Mouse (Mus musculus) CH12.LX (cell line): Measurements from ENCODE around the gene Tmem240. TPM values are rescaled to one million over a fixed set of nuclear protein-coding genes. Genes with fewer than 3 reads are reported as not detected.
"Not testable (repeated sequence)": the region's sequence is repeated elsewhere in the genome, so short reads cannot be mapped to it uniquely, and the experiment has no call there.

Source experiments
- DNase-seq: peaks from one replicate; pipeline ENCODE4 v3.0.0-alpha.2; 2013; ENCODE audit errors: extremely low read depth
- H3K27ac ChIP-seq: 2 replicates; pipeline ENCODE4 v1.5.1; 2012; ENCODE audit warnings: low read depth, mild to moderate bottlenecking, control low read depth, moderate library complexity; ENCODE audit not compliant: insufficient read depth
- H3K27me3 ChIP-seq: replicated peaks from 2 replicates; pipeline ENCODE3; 2012; ENCODE audit warnings: inconsistent platforms
- H3K36me3 ChIP-seq, 2 experiments: replicated peaks in 1 of 2; 2 replicates each; pipeline versions ENCODE3 to v1.6.1; 2012; ENCODE audit warnings: inconsistent platforms in 1 of 2, low read length in 1 of 2, mild to moderate bottlenecking in 1 of 2, mixed read lengths in 1 of 2, moderate library complexity in 1 of 2; ENCODE audit not compliant: control insufficient read depth in 1 of 2, insufficient read depth in 1 of 2
- H3K4me1 ChIP-seq, 2 experiments: 2 replicates each; pipeline ENCODE4 v1.6.1; 2012; ENCODE audit warnings: inconsistent platforms in 1 of 2, moderate library complexity in 1 of 2; ENCODE audit not compliant: insufficient read depth in 2 of 2, control insufficient read depth in 1 of 2
- H3K4me2 ChIP-seq: 2 replicates; pipeline ENCODE4 v1.6.1; 2012; ENCODE audit warnings: low read depth, mild to moderate bottlenecking, control low read depth; ENCODE audit not compliant: poor library complexity, insufficient read depth, severe bottlenecking
- H3K4me3 ChIP-seq, 3 experiments: fragments of 150-350 bp in 1 of 3; sonication (generic) in 1 of 3; replicated peaks in 1 of 3; 2 replicates each; pipeline versions ENCODE3 to v1.5.1; 2011 to 2012; ENCODE audit warnings: low read depth in 2 of 3, low read length in 2 of 3, mild to moderate bottlenecking in 2 of 3, moderate library complexity in 2 of 3, control low read depth in 1 of 3, improper control_type of control experiment in 1 of 3, inconsistent platforms in 1 of 3, mixed read lengths in 1 of 3; ENCODE audit not compliant: poor library complexity in 1 of 3
- H3K79me2 ChIP-seq: replicated peaks from 2 replicates; pipeline ENCODE4 v1.6.1; 2012; ENCODE audit warnings: mild to moderate bottlenecking, moderate library complexity; ENCODE audit not compliant: control insufficient read depth, poor library complexity, insufficient read depth, severe bottlenecking; ENCODE audit errors: extremely low read depth
- H3K9ac ChIP-seq: 2 replicates; pipeline ENCODE4 v1.6.1; 2012; ENCODE audit warnings: low read depth, mild to moderate bottlenecking, control low read depth, moderate library complexity; ENCODE audit not compliant: insufficient read depth
- H3K9me3 ChIP-seq: replicated peaks from 2 replicates; pipeline ENCODE3; 2012; ENCODE audit warnings: low read length, inconsistent platforms, mixed read lengths
- E2F4 ChIP-seq: IDR thresholded peaks from 2 replicates; pipeline ENCODE4 v1.6.1; 2011; ENCODE audit warnings: low read depth, low read length, improper control_type of control experiment; ENCODE audit not compliant: insufficient replicate concordance
- ETS1 ChIP-seq: conservative IDR thresholded peaks from 2 replicates; pipeline ENCODE4 v1.6.1; 2012; ENCODE audit warnings: low read depth, mild to moderate bottlenecking, inconsistent platforms, low read length, improper control_type of control experiment, moderate library complexity
- HCFC1 ChIP-seq: IDR thresholded peaks from 2 replicates; pipeline ENCODE4 v1.6.1; 2012; ENCODE audit warnings: low read depth, mild to moderate bottlenecking, inconsistent platforms, low read length, improper control_type of control experiment
- JUND ChIP-seq: conservative IDR thresholded peaks from 2 replicates; pipeline ENCODE4 v1.6.1; 2011; ENCODE audit warnings: low read depth, low read length, improper control_type of control experiment
- MYC ChIP-seq: IDR thresholded peaks from 2 replicates; pipeline ENCODE4 v1.6.1; 2011; ENCODE audit warnings: low read depth, mild to moderate bottlenecking, improper control_type of control experiment, low read length
- NELFE ChIP-seq: IDR thresholded peaks from 2 replicates; pipeline ENCODE4 v1.6.1; 2011; ENCODE audit warnings: low read depth, low read length, improper control_type of control experiment
- POLR2AphosphoS2 ChIP-seq: IDR thresholded peaks from 2 replicates; pipeline ENCODE4 v1.6.1; 2011; ENCODE audit warnings: low read depth, low read length, improper control_type of control experiment
- TBP ChIP-seq: conservative IDR thresholded peaks from 2 replicates; pipeline ENCODE4 v1.6.1; 2011; ENCODE audit warnings: low read depth, low read length, improper control_type of control experiment
- UBTF ChIP-seq: IDR thresholded peaks from 2 replicates; pipeline ENCODE4 v1.6.1; 2012; ENCODE audit warnings: low read depth, mild to moderate bottlenecking, inconsistent platforms, low read length, improper control_type of control experiment, moderate library complexity
- USF1 ChIP-seq: IDR thresholded peaks from 2 replicates; pipeline ENCODE4 v1.6.1; 2014; ENCODE audit warnings: low read depth, mild to moderate bottlenecking, inconsistent platforms, low read length, improper control_type of control experiment
- USF2 ChIP-seq: conservative IDR thresholded peaks from 2 replicates; pipeline ENCODE4 v1.6.1; 2011; ENCODE audit warnings: low read depth, low read length, improper control_type of control experiment
- ZMIZ1 ChIP-seq: IDR thresholded peaks from 2 replicates; pipeline ENCODE4 v1.6.1; 2012; ENCODE audit warnings: low read depth, mild to moderate bottlenecking, inconsistent platforms, low read length, improper control_type of control experiment
- dilution Hi-C: fragments of 300-500 bp; cut with MboI; formaldehyde crosslinking; loops from 2 replicates; pipeline ENCODE4 v1.14.3; 2020; ENCODE audit warnings: low sequenced_read_pairs; ENCODE audit not compliant: extremely low pct_unique_long_range_greater_than_20kb, extremely low pct_ligation_motif_present
- in situ Hi-C: fragments of 300-500 bp; cut with MboI; formaldehyde crosslinking; loops from 3 replicates; pipeline ENCODE4 v1.14.3; 2019; ENCODE audit warnings: low sequenced_read_pairs, low pct_ligation_motif_present, low pct_unique_long_range_greater_than_20kb, mixed read lengths
- polyA plus RNA-seq: library from polyadenylated mRNA; unstranded; fragments of >175 nt; gene quantifications from 2 replicates; pipeline ENCODE4 v1.2.1, GENCODE M21; 2012; ENCODE audit warnings: low read depth; ENCODE audit not compliant: insufficient read length
- total RNA-seq, 2 experiments: library from RNA; depleted of rRNA; stranded (reverse); fragments of 300-350 nt in 1 of 2; fragments of >200 nt in 1 of 2; gene quantifications; 2 replicates each; pipeline ENCODE4 v1.2.3; 2012 to 2014

The Tmem240 gene
- total and polyA plus RNA-seq, 3 experiments, result 0.14 to 0.38 TPM; not detected in 1

- TF ChIP-seq ETS1 (no peak), NELFE (no peak), POLR2AphosphoS2 (no peak), USF2 (no peak), JUND (no peak), USF1 (no peak), ZMIZ1 (no peak), UBTF (no peak), HCFC1 (no peak), E2F4 (no peak), MYC (no peak), TBP (no peak)
- TF ChIP-seq, all 38 proteins: peak for 0
- peaks cover 5 to 22% of the 10 kb centered on the region in 2 experiments for H3K4me1 ChIP-seq
- dilution Hi-C loops (no loop called here), in situ Hi-C loops (no loop called here)
- 0 out of 2 replicates have a peak, but pooled peaks cover 4% of the 10 kb centered on the region for H3K79me2 ChIP-seq
- H3K36me3 ChIP-seq, result peaks cover 57 to 79% of the 10 kb centered on the region in 2 experiments
- no peak overlapping the region for H3K4me2 ChIP-seq
- no peak overlapping the region for H3K9ac ChIP-seq
- no peaks in the 10 kb centered on the region for H3K27me3 ChIP-seq
- no peak overlapping the region for H3K4me3 ChIP-seq
- no peak overlapping the region for H3K27ac ChIP-seq
- H3K9me3 ChIP-seq, result no peaks in the 10 kb centered on the region
- DNase-seq, result no peak
Observed at GRCm38 (mm10) chr4:155739741-155740636, 5.4 kb downstream of the Tmem240 start.

- Histone ChIP-seq H3K4me1 (peaks cover 4 to 19% of the 10 kb centered on the region in 2 experiments), H3K36me3 (peaks cover 64 to 86% of the 10 kb centered on the region in 2 experiments)
- DNase-seq, H3K79me2 ChIP-seq, H3K27me3 ChIP-seq, H3K27ac ChIP-seq, in situ Hi-C loops, H3K9me3 ChIP-seq, H3K9ac ChIP-seq, H3K4me3 ChIP-seq, dilution Hi-C loops, H3K4me2 ChIP-seq: not testable (repeated sequence)
Observed at GRCm38 (mm10) chr4:155740681-155741080, 6.1 kb downstream of the Tmem240 start.
